Mouse (Mus musculus) bone marrow, adult 2 months (tissue): Measurements from ENCODE around the gene Slc9b2.

Source experiments
- CTCF ChIP-seq: fragments of 200-500 bp; IDR thresholded peaks from 2 replicates; pipeline ENCODE4 v1.5.1; 2011; ENCODE audit warnings: low read length, control low read depth; ENCODE audit not compliant: control insufficient read depth, insufficient read depth
- POLR2A ChIP-seq: fragments of 200-500 bp; IDR thresholded peaks from 2 replicates; pipeline ENCODE4 v1.6.1; 2011; ENCODE audit warnings: low read depth, mild to moderate bottlenecking, control low read depth, low read length, borderline replicate concordance; ENCODE audit not compliant: control insufficient read depth

- TF ChIP-seq POLR2A (no peak), CTCF (no peak)
Observed at GRCm38 (mm10) chr3:135357394-135357793, 49.9 kb downstream of the Slc9b2 start.
